In the genomic region with DNA sequence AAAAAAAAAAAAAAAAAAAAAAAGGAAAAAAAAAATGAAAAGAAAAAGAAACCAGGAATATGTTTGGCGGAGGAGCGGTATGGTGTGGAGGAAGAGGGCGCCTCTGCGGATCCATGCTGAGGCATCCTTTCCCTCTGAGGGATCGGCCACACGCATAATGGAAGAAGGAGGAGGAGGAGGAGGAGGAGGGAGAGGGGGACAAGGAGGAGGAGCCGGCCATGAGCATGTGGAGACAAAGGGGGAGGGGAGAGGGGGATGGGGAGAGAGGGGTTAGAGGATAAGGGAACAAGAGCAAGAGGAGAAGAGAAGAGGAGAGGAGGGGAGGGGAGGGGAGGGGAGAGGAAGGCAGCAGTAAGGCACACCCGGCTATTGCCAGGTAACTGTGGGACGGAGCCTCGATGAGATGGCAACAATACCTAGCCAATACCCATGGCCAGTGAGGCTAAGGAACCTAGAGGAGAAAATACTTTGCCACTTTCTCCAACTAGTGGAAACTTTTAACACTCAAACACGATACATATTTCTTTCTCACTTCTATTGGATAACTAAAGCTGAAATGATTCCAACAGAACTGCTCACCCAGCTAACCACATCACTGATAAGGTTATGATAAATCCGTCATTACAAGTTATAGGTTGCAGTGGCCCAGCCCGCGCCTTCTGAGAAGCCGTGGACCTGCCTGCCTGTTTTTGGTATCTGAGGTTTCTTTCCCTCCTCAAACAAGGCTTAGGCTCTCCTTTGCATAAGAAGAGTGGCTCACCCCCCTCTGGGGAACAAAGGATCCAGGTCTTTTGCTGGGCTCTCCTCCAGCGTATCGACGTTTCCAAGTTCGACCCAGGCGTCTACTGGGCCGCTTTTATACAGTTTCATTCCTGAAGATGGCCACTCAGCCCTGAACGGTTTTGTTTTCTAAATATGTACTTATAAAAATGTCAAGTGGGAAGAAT, we compare ENCODE assay signal across 9 mouse cellular contexts. TPM values are rescaled to one million over a fixed set of nuclear protein-coding genes. Genes with fewer than 3 reads are reported as not detected.
DNase-seq lines count a peak whose midpoint lies in the region; ATAC-seq lines count a peak whose summit lies in the region.
"Had no signal": no experiment of that assay in that cellular context is flagged by ENCODE, and none has a peak within 500 bp of the region (broad histone marks: within the 10 kb centered on the region; RNA-seq: fewer than 3 reads in every experiment).

No protein-coding gene starts in this region.

- no peak overlapping the region for H3K4me3 ChIP-seq in limb, embryonic 12.5 days (replicated peaks)
- no peak overlapping the region for H3K4me3 ChIP-seq in limb, embryonic 10.5 days
- H3K4me3 ChIP-seq in hindbrain, embryonic 14.5 days (replicated peaks; ENCODE audit: low read length): 0 out of 2 replicates have a peak overlapping the region, but pooled peaks have one; percentile 1
- no peak overlapping the region; the same call in 1 of the 2 replicates for H3K4me3 ChIP-seq in neural tube, embryonic 13.5 days

- 31% methylated on average over 21 of the region's 22 CpGs for whole genome bisulfite sequencing in limb, embryonic 12.5 days
- 24% methylated on average over 21 of the region's 22 CpGs for WGBS in limb, embryonic 10.5 days
- WGBS in hindbrain, embryonic 14.5 days: 16% methylated on average over 21 of the region's 22 CpGs
- WGBS in neural tube, embryonic 13.5 days: 17% methylated on average over 21 of the region's 22 CpGs

- peaks cover 15% of the 10 kb centered on the region; the same call in 1 of the 2 replicates for H3K4me1 ChIP-seq in limb, embryonic 12.5 days (replicated peaks)
- H3K4me1 ChIP-seq in limb, embryonic 10.5 days: peaks cover 20% of the 10 kb centered on the region
- H3K4me1 ChIP-seq in hindbrain, embryonic 14.5 days (replicated peaks; ENCODE audit: control insufficient read depth, insufficient read depth, low read length): peaks cover 12% of the 10 kb centered on the region
- H3K4me1 ChIP-seq in neural tube, embryonic 13.5 days (replicated peaks): peaks cover 19% of the 10 kb centered on the region

- peak overlapping the region; percentile 4; the same call in 1 of the 2 replicates for H3K4me2 ChIP-seq in limb, embryonic 12.5 days
- peak overlapping the region; percentile 39 for H3K4me2 ChIP-seq in hindbrain, embryonic 14.5 days (replicated peaks)
- peak overlapping the region; percentile 36 for H3K4me2 ChIP-seq in neural tube, embryonic 13.5 days

- H3K27me3 ChIP-seq in limb, embryonic 12.5 days: peaks cover 6% of the 10 kb centered on the region; the same call in 1 of the 2 replicates
- H3K27me3 ChIP-seq in limb, embryonic 10.5 days (ENCODE audit: low read depth, poor library complexity, severe bottlenecking): peaks cover 8% of the 10 kb centered on the region; the same call in 1 of the 2 replicates
- H3K27me3 ChIP-seq in hindbrain, embryonic 14.5 days (ENCODE audit: control insufficient read depth, insufficient read depth, low read length): 0 out of 2 replicates have a peak, but pooled peaks cover 6% of the 10 kb centered on the region
- no peaks in the 10 kb centered on the region for H3K27me3 ChIP-seq in neural tube, embryonic 13.5 days

- ATAC-seq in limb, embryonic 12.5 days (ENCODE audit: insufficient number of reproducible peaks, insufficient read depth, low FRiP score, low TSS enrichment, low read depth): no peak
- ATAC-seq in hindbrain, embryonic 14.5 days (ENCODE audit: low FRiP score): no peak; the same call in 1 of the 2 replicates
- no peak; the same call in 1 of the 2 replicates for ATAC-seq in neural tube, embryonic 13.5 days (ENCODE audit: low read depth)

- no peaks in the 10 kb centered on the region for H3K36me3 ChIP-seq in limb, embryonic 12.5 days
- no peaks in the 10 kb centered on the region for H3K36me3 ChIP-seq in limb, embryonic 10.5 days
- no peaks in the 10 kb centered on the region for H3K36me3 ChIP-seq in hindbrain, embryonic 14.5 days (replicated peaks; ENCODE audit: control insufficient read depth, insufficient read depth)
- H3K36me3 ChIP-seq in neural tube, embryonic 13.5 days: no peaks in the 10 kb centered on the region

- H3K27ac ChIP-seq in limb, embryonic 12.5 days: no peak overlapping the region
- H3K27ac ChIP-seq in limb, embryonic 10.5 days: no peak overlapping the region
- no peak overlapping the region for H3K27ac ChIP-seq in hindbrain, embryonic 14.5 days
- no peak overlapping the region; the same call in 1 of the 2 replicates for H3K27ac ChIP-seq in neural tube, embryonic 13.5 days (replicated peaks)

- DNase-seq in limb, embryonic 10.5 days (ENCODE audit: low spot score): no peak
- peak; percentile 30 for DNase-seq in embryo, embryonic 9.5 days (ENCODE audit: extremely low spot score)
- DNase-seq in hindbrain, embryonic 14.5 days (ENCODE audit: low spot score): peak; percentile 29
- no peak for DNase-seq in spleen, adult 12 weeks (ENCODE audit: low spot score)
- DNase-seq in cerebellum, postnatal 36 days: no peak
- DNase-seq in right cerebral cortex, postnatal 14 days: no peak
- DNase-seq: cerebellum, adult 8-10 months had no signal

- no peaks in the 10 kb centered on the region for H3K9me3 ChIP-seq in limb, embryonic 12.5 days
- no peaks in the 10 kb centered on the region for H3K9me3 ChIP-seq in limb, embryonic 10.5 days (replicated peaks)
- no peaks in the 10 kb centered on the region for H3K9me3 ChIP-seq in hindbrain, embryonic 14.5 days (ENCODE audit: control insufficient read depth, low read length)
- no peaks in the 10 kb centered on the region; the same call in 1 of the 2 replicates for H3K9me3 ChIP-seq in neural tube, embryonic 13.5 days

- no peak overlapping the region for H3K9ac ChIP-seq in limb, embryonic 12.5 days (replicated peaks)
- H3K9ac ChIP-seq in hindbrain, embryonic 14.5 days: no peak overlapping the region
- no peak overlapping the region for H3K9ac ChIP-seq in neural tube, embryonic 13.5 days

RNA-seq across cellular contexts. Expression of a gene that starts 13.4 kb away (rescaled TPM):
- polyA plus RNA-seq in limb, embryonic 12.5 days (2016; fragmentation: Nextera tagmentation; extraction: Ambion mirVana): 34.1 and 38.1 TPM in 2 replicates
- 38.8 and 39.6 TPM in 2 replicates for polyA plus RNA-seq in limb, embryonic 10.5 days (2016; fragmentation: Nextera tagmentation; extraction: Ambion mirVana)
- polyA plus RNA-seq in hindbrain, embryonic 14.5 days (2014; fragmentation: Nextera tagmentation; extraction: Ambion mirVana): 24.4 and 26.2 TPM in 2 replicates
- polyA plus RNA-seq in neural tube, embryonic 13.5 days (2015; fragmentation: Nextera tagmentation; extraction: Ambion mirVana): 26.4 and 30.3 TPM in 2 replicates

Comparison
In these comparisons a context has a peak if more than half of its experiments do, and no peak if none do; other contexts are left out.
1. DNase-seq: peak in embryo, embryonic 9.5 days (single experiment) and hindbrain, embryonic 14.5 days (single experiment); none in limb, embryonic 10.5 days (single experiment), spleen, adult 12 weeks (single experiment), cerebellum, postnatal 36 days (0 of 2) and right cerebral cortex, postnatal 14 days (single experiment).
2. Peak in every context shown above with its lines, with median percentiles within 50 percentile points of each other: H3K4me2 ChIP-seq.